Mouse (Mus musculus): ENCODE results near the gene Tmem132b.

- TF ChIP-seq CEBPB (IDR thresholded peaks at IDR 0.05; ENCODE audit: low read depth) (no peak), CTCF (IDR thresholded peaks at IDR 0.05; ENCODE audit: control insufficient read depth, insufficient read depth, insufficient read length) (no peak), MAX (IDR thresholded peaks at IDR 0.05) (no peak), MYOG (IDR thresholded peaks at IDR 0.05; ENCODE audit: control insufficient read depth, extremely low read depth, insufficient read length) (no peak)
Observed at GRCm38 (mm10) chr5:125805327-125805726, 273.8 kb downstream of the Tmem132b start.
